Mouse (Mus musculus): Measurements from ENCODE around the gene Vps72.
A peak's percentile ranks its signal among the peaks of the same experiment; 100 is the strongest.
"Not testable (repeated sequence)": the region's sequence is repeated elsewhere in the genome, so short reads cannot be mapped to it uniquely, and the experiment has no call there.

The Vps72 gene

GRCm38 (mm10) chr3:95110911-95111726, at the start of gene Vps72:
Vps72 (plus strand) TSS chr3:95111022.
- peak; percentile 95 for DNase-seq

- DNase-seq = no peak
Measured at GRCm38 (mm10) chr3:95063741-95064140, 47.1 kb upstream of the Vps72 start.

- no peak for DNase-seq
Measured at GRCm38 (mm10) chr3:95065553-95065952, 45.3 kb upstream of the Vps72 start.

DNA sequence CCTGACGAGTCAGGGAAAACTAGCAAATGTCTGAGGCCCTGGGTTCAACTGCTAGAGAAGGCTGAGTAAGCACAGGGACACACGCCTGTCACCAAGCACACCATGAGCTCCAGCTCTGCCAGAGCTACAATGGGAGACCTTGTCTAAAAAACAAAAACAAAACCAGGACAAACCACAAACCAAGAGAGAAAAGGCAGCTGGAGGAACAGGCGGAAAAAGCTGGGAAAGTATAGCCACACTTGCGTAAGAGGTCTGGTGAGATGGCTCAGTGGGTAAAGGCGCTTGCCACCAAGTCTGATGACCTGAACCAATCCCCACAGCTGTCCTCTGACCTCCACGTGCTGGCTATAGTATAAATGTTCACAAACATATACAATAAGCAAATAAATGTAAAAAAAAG, 44.7 kb upstream of the Vps72 start:
- DNase-seq = no peak

- DNase-seq = no peak
Measured at GRCm38 (mm10) chr3:95066570-95066969, 44.3 kb upstream of the Vps72 start.

DNA sequence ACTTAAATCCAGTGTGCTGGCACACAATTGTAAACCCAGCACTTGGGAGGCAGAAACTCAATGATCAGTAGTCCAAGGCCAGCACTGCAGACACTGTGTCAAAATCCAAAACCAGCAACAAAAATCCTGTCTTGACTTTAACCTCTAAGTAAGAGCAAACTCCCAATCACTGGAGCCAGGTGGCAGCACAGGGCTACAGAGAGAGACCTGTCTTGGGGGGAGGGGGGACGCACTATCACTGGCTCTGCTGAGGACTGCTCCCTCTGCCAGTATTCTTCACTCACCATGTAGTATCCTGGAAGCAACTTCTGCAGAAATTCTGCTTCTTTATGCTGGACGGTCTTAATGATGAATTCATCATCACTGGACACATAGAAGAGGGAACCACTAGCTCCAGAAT, 39.2 kb upstream of the Vps72 start:
- no peak for DNase-seq

GRCm38 (mm10) chr3:95088071-95088470, 22.8 kb upstream of the Vps72 start:
- DNase-seq = no peak

DNA sequence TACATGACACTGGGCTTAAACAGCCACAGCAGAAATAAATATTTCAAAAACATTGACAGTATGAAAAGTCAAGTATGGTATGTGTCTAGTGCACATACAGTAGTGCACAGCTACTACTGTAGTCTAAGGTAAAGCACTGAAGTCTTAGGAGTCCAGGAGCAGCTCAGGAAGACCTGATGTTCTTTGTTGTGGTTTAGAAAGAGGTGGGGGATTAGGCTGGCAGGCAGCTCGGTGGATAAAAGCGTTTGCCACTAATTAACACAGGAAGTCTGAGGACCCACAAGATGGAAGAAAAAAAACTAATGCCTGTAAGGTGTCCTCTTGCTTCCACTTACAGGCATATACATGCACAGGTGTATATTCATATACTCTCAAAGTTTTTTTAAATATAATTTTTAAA, 10.0 kb upstream of the Vps72 start:
- no peak for DNase-seq

DNA sequence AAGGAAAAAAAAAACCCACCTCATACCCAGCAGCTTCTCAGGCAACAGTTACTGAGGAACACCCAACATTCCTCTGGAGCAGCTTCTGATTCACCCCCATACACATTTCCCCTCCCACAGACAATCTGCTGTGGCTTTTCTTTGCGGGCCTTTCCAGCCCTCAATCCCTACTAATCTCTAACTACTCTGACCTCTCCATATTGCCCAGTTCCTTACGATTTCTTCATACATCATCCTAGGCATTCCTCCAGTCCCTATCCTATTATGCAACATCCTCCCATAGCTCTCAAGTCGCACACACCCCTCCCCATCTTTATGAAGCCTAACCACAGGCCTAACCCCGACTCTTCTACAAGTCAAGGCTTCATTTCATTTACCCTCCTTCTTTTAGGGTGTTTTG, 5.7 kb upstream of the Vps72 start:
- no peak for DNase-seq

DNA sequence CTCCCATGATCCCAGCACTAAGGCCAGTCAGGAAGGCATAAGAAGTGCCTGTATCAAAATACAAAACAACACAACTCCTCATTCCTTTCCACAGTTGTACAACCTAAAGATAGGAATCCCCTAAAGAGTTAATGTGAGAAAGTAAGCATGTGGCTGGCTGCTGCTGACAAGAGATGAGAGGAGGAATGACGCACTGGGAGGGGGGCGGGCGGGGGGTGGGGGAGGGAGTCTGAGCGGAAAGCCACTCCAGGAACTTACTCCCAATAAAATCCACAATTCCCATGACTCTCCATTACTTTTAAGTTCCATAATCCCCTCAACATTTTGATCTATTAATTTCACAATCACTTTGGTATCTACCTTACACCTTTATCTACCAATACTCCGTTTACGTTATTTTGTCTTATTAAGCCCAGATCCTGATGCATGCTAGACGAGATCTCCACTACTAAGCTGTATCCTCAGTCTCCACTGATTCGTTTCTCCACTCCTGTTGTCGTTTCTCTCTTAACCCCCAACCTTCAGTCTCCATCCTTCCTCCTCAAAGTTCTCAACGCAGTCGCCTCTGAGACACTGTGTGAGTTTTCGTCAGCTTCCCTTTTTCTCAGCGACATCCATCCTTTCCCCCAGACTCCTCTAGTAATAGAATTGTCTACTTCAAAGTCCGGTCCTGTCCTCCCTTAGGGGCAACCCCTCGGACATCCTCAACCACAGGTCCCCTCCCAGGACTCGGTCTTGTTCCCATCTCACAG, 5.1 kb upstream of the Vps72 start:
- peak; percentile 4 for DNase-seq

- peak; percentile 100 for DNase-seq
Measured at GRCm38 (mm10) chr3:95106338-95107117, 4.3 kb upstream of the Vps72 start, which contains the start of gene Pip5k1a. Pip5k1a (minus strand) TSS chr3:95106930.

DNA sequence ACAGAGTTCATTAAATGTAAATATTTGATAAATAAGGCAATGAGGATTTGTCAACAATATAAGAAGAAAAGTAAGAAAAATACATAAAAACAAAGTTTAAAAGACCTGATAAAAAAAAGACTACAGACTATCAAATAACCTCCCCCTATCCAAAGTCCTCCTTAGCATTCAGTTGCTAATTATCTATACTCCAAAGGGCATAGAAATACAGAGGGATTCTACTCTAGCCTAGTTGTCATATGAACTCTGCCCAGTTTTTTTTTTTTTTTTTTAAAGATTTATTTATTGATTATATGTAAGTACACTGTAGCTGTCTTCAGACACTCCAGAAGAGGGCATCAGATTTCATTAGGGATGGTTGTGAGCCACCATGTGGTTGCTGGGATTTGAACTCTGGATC, 3.5 kb upstream of the Vps72 start:
- DNase-seq = not testable (repeated sequence)

GRCm38 (mm10) chr3:95107898-95108297, 2.9 kb upstream of the Vps72 start:
- peak; percentile 25 for DNase-seq

DNA sequence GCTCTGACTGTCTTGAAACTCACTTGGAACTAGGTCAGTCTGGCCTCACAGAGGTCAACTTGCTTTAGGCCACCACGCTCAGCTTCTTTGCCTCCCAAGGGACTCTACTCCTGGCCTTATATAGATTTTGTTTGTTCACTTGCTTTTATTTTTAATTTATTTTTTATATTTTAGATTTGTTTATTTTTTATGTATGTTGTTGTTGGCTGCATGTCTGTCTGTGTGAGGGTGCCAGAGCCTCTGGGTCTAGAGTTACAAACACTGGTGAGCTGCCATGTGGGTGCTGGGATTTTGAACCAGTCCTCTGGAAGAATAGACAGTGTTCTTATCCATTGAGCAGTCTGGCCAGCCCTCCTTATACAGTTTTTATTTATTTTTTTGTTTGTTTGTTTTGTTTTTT, 1.9 kb downstream of the Vps72 start:
- no peak for DNase-seq

- DNase-seq = no peak
Measured at GRCm38 (mm10) chr3:95117751-95118150, 6.9 kb downstream of the Vps72 start.

- no peak for DNase-seq
Measured at GRCm38 (mm10) chr3:95121580-95121979, 10.8 kb downstream of the Vps72 start.

DNA sequence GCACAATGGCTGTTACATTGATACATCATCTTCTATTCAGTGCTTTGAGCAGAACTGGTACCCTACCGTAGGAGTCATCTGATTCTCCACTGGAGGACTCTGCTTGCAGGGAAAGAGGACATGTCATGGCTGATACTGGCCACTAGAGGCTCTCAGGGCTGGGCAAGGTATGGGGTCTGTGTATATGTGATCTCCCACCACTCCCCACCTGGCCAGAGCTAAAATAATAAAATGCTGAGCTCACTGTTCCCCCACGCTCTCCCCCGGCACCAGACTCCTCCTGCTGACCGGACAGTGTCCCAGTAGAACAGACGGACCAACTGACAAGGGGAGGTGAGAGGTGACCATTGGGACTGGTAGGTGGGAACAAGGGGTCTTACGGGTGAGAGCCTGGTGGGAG, 13.4 kb downstream of the Vps72 start, which contains the start of gene Tmod4:
Gene Tmod4, plus strand, starts transcription at position 231 of the 400 bp plus-strand sequence.
- DNase-seq = peak; percentile 44

- DNase-seq = peak; percentile 24
Measured at GRCm38 (mm10) chr3:95124972-95125371, 14.2 kb downstream of the Vps72 start.

DNA sequence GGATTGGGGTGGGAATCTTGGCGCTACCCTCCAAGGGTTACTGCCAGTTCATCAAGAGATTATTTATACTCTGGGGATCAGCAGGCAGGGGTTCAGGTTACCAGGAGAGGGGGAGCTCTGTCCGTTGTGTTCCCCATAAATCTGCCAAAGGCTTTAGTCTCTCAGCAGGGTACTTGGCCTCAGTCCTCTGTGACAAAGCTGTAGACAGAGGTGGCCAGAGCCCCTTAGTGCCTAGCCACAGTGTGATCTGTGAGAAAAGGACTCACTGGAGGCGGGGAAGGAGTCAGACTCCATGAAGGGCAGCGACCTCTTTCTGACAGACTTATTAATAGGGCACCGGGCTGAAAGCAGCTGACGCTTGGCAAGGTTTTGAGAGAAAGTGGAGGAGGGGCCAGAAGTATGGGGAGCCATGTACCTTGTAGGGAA, 18.4 kb downstream of the Vps72 start:
- no peak for DNase-seq

- DNase-seq = no peak
Measured at GRCm38 (mm10) chr3:95130081-95130480, 19.3 kb downstream of the Vps72 start.

DNA sequence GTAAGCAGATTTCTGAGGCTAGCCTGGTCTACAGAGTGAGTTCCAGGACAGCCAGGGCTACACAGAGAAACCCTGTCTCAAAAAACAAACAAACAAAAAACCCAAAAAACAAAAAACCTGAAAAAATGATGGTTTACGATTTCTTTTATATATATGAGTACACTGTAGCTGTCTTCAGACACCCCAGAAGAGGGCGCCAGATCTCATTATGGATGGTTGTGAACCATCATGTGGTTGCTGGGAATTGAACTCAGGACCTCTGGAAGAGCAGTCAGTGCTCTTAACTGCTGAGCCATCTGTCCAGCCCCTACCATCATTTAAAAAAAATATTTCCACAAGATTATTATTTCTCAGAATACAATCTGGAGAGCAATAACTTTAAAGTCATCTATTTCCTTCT, 21.6 kb downstream of the Vps72 start:
- not testable (repeated sequence) for DNase-seq

DNA sequence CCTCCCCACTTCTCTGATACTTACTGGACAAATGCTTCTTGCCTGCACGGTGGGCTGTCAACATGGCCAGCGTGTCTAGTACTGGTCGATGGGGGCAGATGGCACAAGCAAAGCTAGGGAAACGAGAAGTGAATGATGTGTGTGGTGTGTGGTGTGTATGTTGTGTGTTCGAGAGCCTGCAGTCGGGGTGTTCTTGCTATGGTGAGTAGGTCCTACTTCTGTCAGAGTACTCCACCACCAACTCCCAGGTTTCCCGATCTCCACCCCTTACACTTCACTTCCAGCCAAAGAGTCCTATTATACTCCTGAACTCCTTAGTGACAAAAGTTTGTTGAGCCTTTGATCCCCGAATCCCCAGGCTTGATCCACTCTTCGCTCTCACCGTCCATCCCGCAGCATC, 22.4 kb downstream of the Vps72 start:
- DNase-seq = no peak

GRCm38 (mm10) chr3:95133680-95134101, 22.9 kb downstream of the Vps72 start, which contains the start of the genes Scnm1 and Lysmd1:
Scnm1 (minus strand) TSS chr3:95134011.
Lysmd1 (plus strand) TSS chr3:95134088.
- peak; percentile 98 for DNase-seq

Measured in retina, postnatal 1 day (tissue).